Mouse (Mus musculus): ENCODE data around the gene Csnk1g1.

Gene Csnk1g1

GRCm38 (mm10) chr9:65908394-65909300 lies at the start of gene Csnk1g1, which contains the start of gene Trip4:
TSS of gene Csnk1g1 (plus strand) at chr9:65908924.
TSS of gene Trip4 (minus strand) at chr9:65908794.
- DNase-seq (ENCODE audit: low read depth, low spot score), result peak; percentile 97

GRCm38 (mm10) chr9:65859656-65860055 lies 49.1 kb upstream of the Csnk1g1 start:
- DNase-seq (ENCODE audit: low read depth, low spot score), result no peak

GRCm38 (mm10) chr9:65884564-65885315 lies 24.0 kb upstream of the Csnk1g1 start:
- peak; percentile 90 for DNase-seq (ENCODE audit: low read depth, low spot score)

- peak; percentile 95 for DNase-seq (ENCODE audit: low read depth, low spot score)
Measured at GRCm38 (mm10) chr9:65890143-65890628, 18.5 kb upstream of the Csnk1g1 start, which contains the start of gene Pclaf. TSS of gene Pclaf (plus strand) at chr9:65890237.

GRCm38 (mm10) chr9:65891126-65891525 lies 17.6 kb upstream of the Csnk1g1 start:
- peak; percentile 34 for DNase-seq (ENCODE audit: low read depth, low spot score)

GRCm38 (mm10) chr9:65896977-65897376 lies 11.7 kb upstream of the Csnk1g1 start:
- no peak for DNase-seq (ENCODE audit: low read depth, low spot score)

- no peak for DNase-seq (ENCODE audit: low read depth, low spot score)
Measured at GRCm38 (mm10) chr9:65902879-65903278, 5.8 kb upstream of the Csnk1g1 start.

- DNase-seq (ENCODE audit: low read depth, low spot score), result no peak
Measured at GRCm38 (mm10) chr9:65903419-65903818, 5.3 kb upstream of the Csnk1g1 start.

GRCm38 (mm10) chr9:65909301-65909801 lies 627 bp downstream of the Csnk1g1 start:
- DNase-seq (ENCODE audit: low read depth, low spot score), result peak; percentile 37

- no peak for DNase-seq (ENCODE audit: low read depth, low spot score)
Measured at GRCm38 (mm10) chr9:65909837-65910236, 1.1 kb downstream of the Csnk1g1 start.

GRCm38 (mm10) chr9:65913976-65914375 lies 5.3 kb downstream of the Csnk1g1 start:
- no peak for DNase-seq (ENCODE audit: low read depth, low spot score)

- DNase-seq (ENCODE audit: low read depth, low spot score), result no peak
Measured at GRCm38 (mm10) chr9:65917015-65917414, 8.3 kb downstream of the Csnk1g1 start.

GRCm38 (mm10) chr9:65928456-65928855 lies 19.7 kb downstream of the Csnk1g1 start:
- no peak for DNase-seq (ENCODE audit: low read depth, low spot score)

- DNase-seq (ENCODE audit: low read depth, low spot score), result no peak
Measured at GRCm38 (mm10) chr9:65929826-65930225, 21.1 kb downstream of the Csnk1g1 start.

GRCm38 (mm10) chr9:65937566-65937965 lies 28.8 kb downstream of the Csnk1g1 start:
- no peak for DNase-seq (ENCODE audit: low read depth, low spot score)

GRCm38 (mm10) chr9:65951082-65951587 lies 42.4 kb downstream of the Csnk1g1 start:
- DNase-seq (ENCODE audit: low read depth, low spot score), result no peak

- no peak for DNase-seq (ENCODE audit: low read depth, low spot score)
Measured at GRCm38 (mm10) chr9:65970009-65970408, 61.3 kb downstream of the Csnk1g1 start.

- no peak for DNase-seq (ENCODE audit: low read depth, low spot score)
Measured at GRCm38 (mm10) chr9:65973206-65973605, 64.5 kb downstream of the Csnk1g1 start.

GRCm38 (mm10) chr9:65975886-65976285 lies 67.2 kb downstream of the Csnk1g1 start:
- no peak for DNase-seq (ENCODE audit: low read depth, low spot score)

GRCm38 (mm10) chr9:65982841-65983240 lies 74.1 kb downstream of the Csnk1g1 start:
- DNase-seq (ENCODE audit: low read depth, low spot score), result no peak

- DNase-seq (ENCODE audit: low read depth, low spot score), result no peak
Measured at GRCm38 (mm10) chr9:65987021-65987420, 78.3 kb downstream of the Csnk1g1 start.

Data from mesoderm, embryonic 11.5 days (tissue).